Mouse (Mus musculus): ENCODE data around the gene Gc.

Gene Gc

GRCm38 (mm10) chr5:89457554-89458062 lies at the start of gene Gc:
Gene Gc (minus strand): TSS chr5:89457898.
- no peak for DNase-seq (ENCODE audit: inconsistent ontology term)

GRCm38 (mm10) chr5:89500182-89500581 lies 42.5 kb upstream of the Gc start:
- DNase-seq (ENCODE audit: inconsistent ontology term), result no peak

GRCm38 (mm10) chr5:89492560-89492959 lies 34.9 kb upstream of the Gc start:
- DNase-seq (ENCODE audit: inconsistent ontology term), result no peak

- peak; percentile 61 for DNase-seq (ENCODE audit: inconsistent ontology term)
Measured at GRCm38 (mm10) chr5:89470483-89470882, 12.8 kb upstream of the Gc start.

- DNase-seq (ENCODE audit: inconsistent ontology term), result no peak
Measured at GRCm38 (mm10) chr5:89467886-89468285, 10.2 kb upstream of the Gc start.

- DNase-seq (ENCODE audit: inconsistent ontology term), result no peak
Measured at GRCm38 (mm10) chr5:89467045-89467444, 9.3 kb upstream of the Gc start.

- no peak for DNase-seq (ENCODE audit: inconsistent ontology term)
Measured at GRCm38 (mm10) chr5:89466275-89466674, 8.6 kb upstream of the Gc start.

GRCm38 (mm10) chr5:89461817-89462216 lies 4.1 kb upstream of the Gc start:
- no peak for DNase-seq (ENCODE audit: inconsistent ontology term)

- DNase-seq (ENCODE audit: inconsistent ontology term), result no peak
Measured at GRCm38 (mm10) chr5:89459591-89459990, 1.9 kb upstream of the Gc start.

- no peak for DNase-seq (ENCODE audit: inconsistent ontology term)
Measured at GRCm38 (mm10) chr5:89458987-89459386, 1.3 kb upstream of the Gc start.

GRCm38 (mm10) chr5:89455526-89455925 lies 2.2 kb downstream of the Gc start:
- peak; percentile 7 for DNase-seq (ENCODE audit: inconsistent ontology term)

GRCm38 (mm10) chr5:89450798-89451197 lies 6.9 kb downstream of the Gc start:
- DNase-seq (ENCODE audit: inconsistent ontology term), result no peak

- no peak for DNase-seq (ENCODE audit: inconsistent ontology term)
Measured at GRCm38 (mm10) chr5:89449325-89449724, 8.4 kb downstream of the Gc start.

GRCm38 (mm10) chr5:89447978-89448377 lies 9.7 kb downstream of the Gc start:
- DNase-seq (ENCODE audit: inconsistent ontology term), result no peak

GRCm38 (mm10) chr5:89444360-89444759 lies 13.3 kb downstream of the Gc start:
- peak; percentile 33 for DNase-seq (ENCODE audit: inconsistent ontology term)

GRCm38 (mm10) chr5:89411536-89411935 lies 46.2 kb downstream of the Gc start:
- no peak for DNase-seq (ENCODE audit: inconsistent ontology term)

- DNase-seq (ENCODE audit: inconsistent ontology term), result no peak
Measured at GRCm38 (mm10) chr5:89407376-89408082, 50.2 kb downstream of the Gc start.

- no peak for DNase-seq (ENCODE audit: inconsistent ontology term)
Measured at GRCm38 (mm10) chr5:89405132-89405531, 52.6 kb downstream of the Gc start.

- no peak for DNase-seq (ENCODE audit: inconsistent ontology term)
Measured at GRCm38 (mm10) chr5:89390405-89390804, 67.3 kb downstream of the Gc start.

- DNase-seq (ENCODE audit: inconsistent ontology term), result peak; percentile 36
Measured at GRCm38 (mm10) chr5:89384204-89384603, 73.5 kb downstream of the Gc start.

- no peak for DNase-seq (ENCODE audit: inconsistent ontology term)
Measured at GRCm38 (mm10) chr5:89381340-89381739, 76.4 kb downstream of the Gc start.

GRCm38 (mm10) chr5:89370140-89370539 lies 87.6 kb downstream of the Gc start:
- DNase-seq (ENCODE audit: inconsistent ontology term), result peak; percentile 54

- no peak for DNase-seq (ENCODE audit: inconsistent ontology term)
Measured at GRCm38 (mm10) chr5:89368045-89368743, 89.5 kb downstream of the Gc start.

All from Muller cell, postnatal 12 days (primary cell).